Mouse (Mus musculus): ENCODE results near the gene Gipc3. TPM values are rescaled to one million over a fixed set of nuclear protein-coding genes. Genes with fewer than 3 reads are reported as not detected.

Gene Gipc3
- polyA plus RNA-seq, 1 experiment from 2014 or later: not detected

- Histone ChIP-seq H3K9me3 (no peaks in the 10 kb centered on the region), H3K36me3 (peaks cover 50% of the 10 kb centered on the region), H3K9ac (replicated peaks) (no peak overlapping the region), H3K4me3 (no peak overlapping the region), H3K27me3 (no peaks in the 10 kb centered on the region), H3K4me1 (peaks cover 23% of the 10 kb centered on the region), H3K4me2 (replicated peaks) (no peak overlapping the region), H3K27ac (replicated peaks) (no peak overlapping the region)
- no peak for ATAC-seq (replicated peaks)
- 95% methylated on average over 18 of the region's 18 CpGs for WGBS
Measured at GRCm38 (mm10) chr10:81323791-81324530, 19.1 kb downstream of the Gipc3 start.

DNA sequence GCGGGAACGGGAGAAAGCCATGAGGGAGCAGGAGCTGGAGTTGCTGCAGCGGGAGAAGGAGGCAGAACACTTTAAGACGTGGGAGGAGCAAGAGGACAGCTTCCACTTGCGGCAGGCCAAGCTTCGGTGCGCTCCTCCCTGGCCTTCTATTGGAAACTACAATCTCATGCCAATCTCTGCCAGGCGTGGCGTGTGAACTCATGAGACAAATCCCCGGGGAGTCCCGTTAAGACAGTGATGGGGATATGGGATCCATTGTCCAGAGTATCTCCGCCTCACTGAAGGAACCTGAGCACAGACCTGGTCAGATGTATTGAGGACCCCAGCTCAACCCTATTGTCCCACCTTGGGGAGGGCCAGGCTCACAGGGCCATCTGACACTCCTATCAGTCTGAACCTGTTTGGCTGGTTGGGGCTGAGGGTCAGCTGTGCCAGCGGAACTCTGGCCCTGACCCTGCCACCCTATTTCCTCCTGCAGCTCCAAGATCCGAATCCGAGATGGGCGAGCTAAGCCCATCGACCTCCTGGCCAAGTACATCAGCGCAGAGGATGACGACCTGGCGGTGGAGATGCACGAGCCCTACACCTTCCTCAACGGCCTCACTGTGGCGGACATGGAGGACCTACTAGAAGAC is 19.8 kb downstream of the Gipc3 start:
- WGBS: 91% methylated on average over 23 of the region's 23 CpGs
- no peak overlapping the region for H3K9ac ChIP-seq (replicated peaks)
- H3K4me3 ChIP-seq: no peak overlapping the region
- H3K27me3 ChIP-seq: no peaks in the 10 kb centered on the region
- no peak for ATAC-seq (replicated peaks)
- H3K27ac ChIP-seq (replicated peaks): no peak overlapping the region
- H3K9me3 ChIP-seq: no peaks in the 10 kb centered on the region
- H3K36me3 ChIP-seq: peaks cover 54% of the 10 kb centered on the region
- H3K4me1 ChIP-seq: peaks cover 23% of the 10 kb centered on the region
- H3K4me2 ChIP-seq (replicated peaks): no peak overlapping the region

DNA sequence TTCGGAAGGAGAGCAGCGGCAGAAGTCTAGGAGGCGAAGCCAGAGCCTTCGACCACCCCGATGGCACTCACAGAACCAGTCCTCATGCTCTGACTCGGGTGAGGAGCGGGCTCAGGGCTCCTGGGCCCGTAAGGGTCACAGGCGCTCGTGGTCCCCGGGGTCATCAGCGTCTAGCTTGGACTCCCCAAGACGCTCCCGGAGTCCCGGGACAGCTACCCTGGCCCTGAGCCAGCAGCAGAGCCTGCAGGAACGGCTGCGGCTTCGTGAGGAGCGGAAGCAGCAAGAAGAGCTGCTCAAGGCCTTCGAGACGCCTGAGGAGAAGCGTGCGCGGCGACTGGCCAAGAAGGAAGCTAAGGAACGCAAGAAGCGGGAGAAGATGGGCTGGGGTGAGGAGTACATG is 20.6 kb downstream of the Gipc3 start:
- ATAC-seq (replicated peaks): no peak
- H3K27me3 ChIP-seq: no peaks in the 10 kb centered on the region
- no peak overlapping the region for H3K27ac ChIP-seq (replicated peaks)
- peak overlapping the region; percentile 72; the same call in 1 of the 2 replicates for H3K4me3 ChIP-seq
- no peaks in the 10 kb centered on the region for H3K9me3 ChIP-seq
- no peak overlapping the region for H3K9ac ChIP-seq (replicated peaks)
- peaks cover 60% of the 10 kb centered on the region for H3K36me3 ChIP-seq
- 91% methylated on average over 27 of the region's 27 CpGs for WGBS
- H3K4me1 ChIP-seq: peaks cover 23% of the 10 kb centered on the region
- H3K4me2 ChIP-seq (replicated peaks): no peak overlapping the region

DNA sequence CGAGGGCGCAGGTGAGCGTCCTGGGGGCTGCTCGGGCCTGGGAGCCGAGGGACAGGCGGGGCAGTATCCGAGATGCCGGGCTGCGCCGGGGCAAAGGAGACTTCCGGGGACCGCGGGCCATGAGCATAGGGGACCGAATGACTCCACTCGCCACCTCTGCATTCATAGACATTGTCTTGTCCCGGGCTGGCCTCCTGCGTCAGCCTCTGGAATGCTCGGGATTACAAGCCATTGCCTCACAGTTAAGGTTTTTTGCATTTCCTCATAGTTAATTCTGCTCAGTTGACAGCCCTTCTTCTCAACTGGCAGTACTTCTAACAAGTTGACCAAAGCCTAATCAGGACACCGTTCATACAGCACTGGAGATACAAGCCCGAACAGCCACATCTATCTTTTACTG is 21.6 kb downstream of the Gipc3 start:
- peak overlapping the region; percentile 94 for H3K27ac ChIP-seq (replicated peaks)
- WGBS: 4% methylated on average over 20 of the region's 20 CpGs
- H3K4me3 ChIP-seq: peak overlapping the region; percentile 72
- no peaks in the 10 kb centered on the region for H3K9me3 ChIP-seq
- peak overlapping the region; percentile 74 for H3K9ac ChIP-seq (replicated peaks)
- H3K27me3 ChIP-seq: no peaks in the 10 kb centered on the region
- H3K4me2 ChIP-seq (replicated peaks): peak overlapping the region; percentile 80
- 0 out of 2 replicates have a peak, but pooled peaks have one; percentile 1 for ATAC-seq (replicated peaks)
- H3K36me3 ChIP-seq: peaks cover 51% of the 10 kb centered on the region
- peaks cover 28% of the 10 kb centered on the region for H3K4me1 ChIP-seq

- no peaks in the 10 kb centered on the region for H3K27me3 ChIP-seq
- WGBS: under 1% methylated on average over 68 of the region's 68 CpGs
- H3K36me3 ChIP-seq: peaks cover 50% of the 10 kb centered on the region
- peak within 1 kb of the TSS; percentile 72 for H3K4me3 ChIP-seq
- H3K9ac ChIP-seq (replicated peaks): peak within 1 kb of the TSS; percentile 74
- peaks cover 28% of the 10 kb centered on the region for H3K4me1 ChIP-seq
- ATAC-seq (replicated peaks): peak; percentile 93
- H3K4me2 ChIP-seq (replicated peaks): peak within 1 kb of the TSS; percentile 80
- H3K27ac ChIP-seq (replicated peaks): peak within 1 kb of the TSS; percentile 94
- no peaks in the 10 kb centered on the region for H3K9me3 ChIP-seq
Measured at GRCm38 (mm10) chr10:81320550-81321347, 22.3 kb downstream of the Gipc3 start, which contains the start of gene Cactin. Gene Cactin (plus strand): TSS chr10:81321103.

- H3K4me3 ChIP-seq: peak overlapping the region; percentile 72
- H3K9me3 ChIP-seq: no peaks in the 10 kb centered on the region
- 1% methylated on average over 38 of the region's 38 CpGs for WGBS
- peaks cover 28% of the 10 kb centered on the region for H3K4me1 ChIP-seq
- peak; percentile 60 for ATAC-seq (replicated peaks)
- peak overlapping the region; percentile 39 for H3K9ac ChIP-seq (replicated peaks)
- H3K36me3 ChIP-seq: peaks cover 50% of the 10 kb centered on the region
- no peaks in the 10 kb centered on the region for H3K27me3 ChIP-seq
- H3K4me2 ChIP-seq (replicated peaks): peak overlapping the region; percentile 80
- peak overlapping the region; percentile 94 for H3K27ac ChIP-seq (replicated peaks)
Measured at GRCm38 (mm10) chr10:81319741-81320549, 23.1 kb downstream of the Gipc3 start.

- Histone ChIP-seq H3K4me2 (replicated peaks) (peak overlapping the region; percentile 80), H3K4me1 (peaks cover 28% of the 10 kb centered on the region), H3K27ac (replicated peaks) (peak overlapping the region; percentile 94), H3K4me3 (peak overlapping the region; percentile 72; the same call in 1 of the 2 replicates), H3K9me3 (no peaks in the 10 kb centered on the region), H3K27me3 (no peaks in the 10 kb centered on the region), H3K36me3 (peaks cover 50% of the 10 kb centered on the region), H3K9ac (replicated peaks) (peak overlapping the region; percentile 39)
- WGBS: 39% methylated on average over 8 of the region's 8 CpGs
- ATAC-seq (replicated peaks): no peak
Measured at GRCm38 (mm10) chr10:81319330-81319699, 23.8 kb downstream of the Gipc3 start.

GRCm38 (mm10) chr10:81318589-81319329 is 24.3 kb downstream of the Gipc3 start:
- H3K36me3 ChIP-seq: peaks cover 50% of the 10 kb centered on the region
- ATAC-seq (replicated peaks): no peak
- H3K4me3 ChIP-seq: no peak overlapping the region
- 91% methylated on average over 13 of the region's 13 CpGs for WGBS
- H3K4me2 ChIP-seq (replicated peaks): no peak overlapping the region
- no peak overlapping the region for H3K27ac ChIP-seq (replicated peaks)
- H3K9ac ChIP-seq (replicated peaks): peak overlapping the region; percentile 39; the same call in 1 of the 2 replicates
- peaks cover 28% of the 10 kb centered on the region for H3K4me1 ChIP-seq
- no peaks in the 10 kb centered on the region for H3K9me3 ChIP-seq
- H3K27me3 ChIP-seq: no peaks in the 10 kb centered on the region

GRCm38 (mm10) chr10:81317273-81317672 is 25.8 kb downstream of the Gipc3 start:
- Histone ChIP-seq H3K36me3 (peaks cover 50% of the 10 kb centered on the region), H3K9ac (replicated peaks) (no peak overlapping the region), H3K4me1 (peaks cover 25% of the 10 kb centered on the region), H3K4me3 (no peak overlapping the region), H3K9me3 (no peaks in the 10 kb centered on the region), H3K27me3 (no peaks in the 10 kb centered on the region), H3K27ac (replicated peaks) (no peak overlapping the region), H3K4me2 (replicated peaks) (no peak overlapping the region)
- 10% methylated on average over 19 of the region's 20 CpGs for WGBS
- ATAC-seq (replicated peaks): no peak

DNA sequence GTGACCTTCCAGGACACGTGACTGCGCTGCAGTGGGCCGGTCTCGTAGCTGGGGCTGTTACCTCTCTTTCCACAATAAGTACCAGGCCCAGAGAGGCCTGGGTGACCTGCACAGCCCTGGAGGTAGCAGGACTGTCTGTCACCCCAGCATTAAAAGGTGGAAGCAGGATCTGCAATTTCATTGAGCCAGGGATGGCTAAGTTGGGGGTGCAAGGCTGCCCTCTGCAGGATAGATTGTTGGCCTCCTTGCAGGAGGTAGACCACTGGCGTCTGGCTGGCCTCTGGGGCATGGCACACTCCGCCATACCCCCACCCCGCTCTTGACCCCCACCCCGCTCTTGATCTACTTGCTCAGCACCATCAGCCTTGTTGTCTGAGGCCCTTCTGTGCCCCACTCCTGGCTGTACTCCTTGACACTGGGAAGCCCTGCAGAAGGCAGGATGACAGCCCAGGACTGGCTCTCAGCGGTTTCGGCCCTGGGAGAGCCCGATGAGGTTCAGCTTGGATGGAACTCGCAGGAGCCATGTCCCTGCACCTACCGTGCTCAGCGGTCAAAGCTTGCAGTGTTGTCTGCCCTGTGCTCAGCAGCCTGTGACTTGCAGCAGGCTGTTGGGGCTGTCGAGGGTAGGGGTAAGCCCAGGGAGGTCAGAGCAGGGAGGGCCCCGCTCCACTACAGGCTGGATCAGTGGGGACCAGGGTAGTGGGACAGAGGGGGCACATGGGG is 26.6 kb downstream of the Gipc3 start:
- Histone ChIP-seq H3K4me2 (replicated peaks) (no peak overlapping the region), H3K27ac (replicated peaks) (no peak overlapping the region), H3K36me3 (peaks cover 58% of the 10 kb centered on the region), H3K9ac (replicated peaks) (no peak overlapping the region), H3K4me3 (no peak overlapping the region), H3K27me3 (no peaks in the 10 kb centered on the region), H3K9me3 (no peaks in the 10 kb centered on the region), H3K4me1 (peaks cover 17% of the 10 kb centered on the region)
- WGBS: 48% methylated on average over 16 of the region's 16 CpGs
- no peak for ATAC-seq (replicated peaks)

All from forebrain, embryonic 15.5 days (tissue).